Mouse (Mus musculus) midbrain, postnatal 0 days (tissue): Measurements from ENCODE around the gene Igfbp6. TPM values are rescaled to one million over a fixed set of nuclear protein-coding genes. Genes with fewer than 3 reads are reported as not detected.

Experiments
- ATAC-seq: fragments of 200-750 bp; cut with Nextera tagmentation; 2 replicates; pipeline ENCODE4 v1.8.0; 2017; ENCODE audit warnings: moderate number of reproducible peaks, mild to moderate bottlenecking, moderate TSS enrichment, moderate library complexity; ENCODE audit not compliant: low FRiP score
- DNase-seq: peaks from one replicate; pipeline ENCODE4 v3.0.0-alpha.2; 2015; ENCODE audit warnings: low spot score
- H3K27ac ChIP-seq: fragments of 300-500 bp; sonication (generic); 2 replicates; pipeline ENCODE4 v1.5.1; 2014; ENCODE audit warnings: low read depth, mild to moderate bottlenecking, low read length, mixed read lengths
- H3K27me3 ChIP-seq: fragments of 300-500 bp; sonication (generic); 2 replicates; pipeline ENCODE4 v1.6.1; 2014; ENCODE audit warnings: low read length, control low read depth, mixed read lengths; ENCODE audit not compliant: insufficient read depth
- H3K36me3 ChIP-seq: fragments of 300-500 bp; sonication (generic); 2 replicates; pipeline ENCODE4 v1.6.1; 2014; ENCODE audit warnings: low read length, control low read depth, mixed read lengths; ENCODE audit not compliant: insufficient read depth
- H3K4me1 ChIP-seq: fragments of 300-500 bp; sonication (generic); 2 replicates; pipeline ENCODE4 v1.6.1; 2014; ENCODE audit warnings: mild to moderate bottlenecking, control low read depth, antibody characterized with exemption, low read length, mixed read lengths; ENCODE audit not compliant: insufficient read depth
- H3K4me2 ChIP-seq: fragments of 300-500 bp; sonication (generic); 2 replicates; pipeline ENCODE4 v1.6.1; 2014; ENCODE audit warnings: low read depth, mild to moderate bottlenecking, low read length, mixed read lengths; ENCODE audit not compliant: poor library complexity, severe bottlenecking
- H3K4me3 ChIP-seq: fragments of 300-500 bp; sonication (generic); 2 replicates; pipeline ENCODE4 v1.5.1; 2014; ENCODE audit warnings: low read depth, mild to moderate bottlenecking, low read length, moderate library complexity
- H3K9ac ChIP-seq: fragments of 300-500 bp; sonication (generic); replicated peaks from 2 replicates; pipeline ENCODE4 v1.6.1; 2014; ENCODE audit warnings: mild to moderate bottlenecking, low read length, moderate library complexity, mixed read lengths; ENCODE audit not compliant: poor library complexity, severe bottlenecking
- H3K9me3 ChIP-seq: fragments of 300-500 bp; sonication (generic); 2 replicates; pipeline ENCODE4 v1.6.1; 2016; ENCODE audit warnings: low read length, control low read depth
- CTCF ChIP-seq: IDR thresholded peaks from 2 replicates; pipeline ENCODE4 v1.5.1; 2016; ENCODE audit warnings: antibody characterized with exemption, mild to moderate bottlenecking
- WGBS: fragments of 180-500 bp; shearing (Covaris S2); extraction: QIAGEN DNeasy Blood & Tissue Kit; methylation state at CpG from one replicate; pipeline ENCODE4 v1.1.7; 2014; 5-methylcytosine and 5-hydroxymethylcytosine counted together
- polyA plus RNA-seq: library from polyadenylated mRNA; unstranded; fragments of >200 nt; fragmentation: Nextera tagmentation; extraction: Ambion mirVana; gene quantifications from 2 replicates; pipeline ENCODE4 v1.2.1, GENCODE M21; 2015
- total RNA-seq: library from RNA; depleted of rRNA; stranded (reverse); fragments of >200 nt; gene quantifications from 2 replicates; pipeline ENCODE4 v1.2.3, GENCODE M21; 2014

The Igfbp6 gene
- total and polyA plus RNA-seq, 2 experiments from 2014 or later = 9.9 to 13.6 TPM

DNA sequence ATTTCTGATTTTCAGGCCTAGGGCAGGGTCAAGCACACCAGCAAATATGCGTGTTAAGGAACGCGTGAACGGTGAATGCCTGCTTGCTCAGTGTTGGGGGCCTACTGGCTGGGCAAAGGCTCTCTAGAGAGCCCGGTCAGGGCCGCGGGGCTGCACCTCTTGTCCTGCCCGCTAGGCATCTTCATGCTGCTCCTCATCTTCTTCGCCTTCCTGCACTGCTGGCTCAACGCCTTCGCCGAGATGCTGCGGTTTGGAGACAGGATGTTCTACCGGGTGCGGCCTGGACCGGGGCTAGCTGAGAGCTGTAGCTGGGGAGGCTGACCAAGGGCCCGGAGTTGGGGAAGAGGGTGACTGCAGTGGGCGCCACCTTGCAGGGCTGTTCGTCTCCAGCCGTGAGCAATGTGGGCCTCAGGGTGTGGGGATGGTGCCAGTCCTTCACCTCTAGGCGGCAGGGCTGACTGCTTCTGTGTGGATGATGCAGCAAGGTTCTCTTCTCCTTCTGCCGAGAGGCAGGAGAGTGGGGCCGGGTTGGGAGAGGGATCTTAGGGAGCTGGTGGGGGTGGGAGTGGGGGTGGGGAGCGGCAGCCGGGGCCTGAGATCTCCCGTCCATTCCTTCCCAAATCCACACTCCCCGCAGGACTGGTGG lies 16.4 kb downstream of the Igfbp6 start:
- Histone ChIP-seq H3K4me1 (peaks cover 6% of the 10 kb centered on the region; the same call in 1 of the 2 replicates), H3K27me3 (no peaks in the 10 kb centered on the region), H3K9ac (no peak overlapping the region), H3K36me3 (no peaks in the 10 kb centered on the region), H3K4me2 (no peak overlapping the region), H3K9me3 (no peaks in the 10 kb centered on the region), H3K4me3 (no peak overlapping the region), H3K27ac (no peak overlapping the region)
- DNase-seq (no peak), ATAC-seq (no peak)
- 66% methylated on average over 25 of the region's 27 CpGs for WGBS
- TF ChIP-seq CTCF = no peak

DNA sequence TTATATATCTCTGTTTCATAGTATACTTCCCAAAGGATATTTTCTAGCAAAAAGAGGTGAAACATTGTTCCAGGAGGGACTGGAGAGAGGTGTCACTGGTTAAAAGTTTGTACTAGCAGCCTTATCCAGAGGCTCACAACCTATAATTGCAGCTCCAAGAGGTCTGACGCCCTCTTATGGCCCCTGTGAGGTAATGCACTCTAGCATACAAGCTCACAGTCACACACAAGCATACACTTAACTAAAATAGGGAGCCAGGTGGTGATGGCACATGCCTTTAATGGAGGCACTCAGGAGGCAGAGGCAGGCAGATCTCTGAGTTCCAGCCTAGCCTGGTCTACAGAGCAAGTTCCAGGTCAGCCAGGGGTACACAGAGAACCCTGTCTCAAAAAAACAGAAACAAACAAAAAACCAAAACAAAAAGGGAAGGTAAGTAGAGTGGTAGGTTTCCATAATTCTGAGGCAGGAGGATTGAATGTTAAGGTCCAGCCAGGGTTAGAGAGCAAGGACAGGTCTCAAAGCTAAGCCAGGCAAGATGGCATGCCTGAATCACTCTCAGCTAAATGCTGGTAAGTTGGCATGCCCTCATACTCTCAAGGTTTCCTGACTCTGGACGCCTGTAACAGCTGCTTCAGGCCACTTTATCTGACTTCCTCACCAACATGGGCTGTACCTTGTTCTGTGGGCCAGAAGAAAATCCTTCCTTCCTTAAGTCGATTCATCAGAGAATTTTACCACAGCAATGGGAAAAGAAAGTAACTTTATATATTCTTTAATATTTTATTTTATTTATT lies 19.9 kb downstream of the Igfbp6 start:
- Histone ChIP-seq H3K4me1 (no peaks in the 10 kb centered on the region), H3K4me2 (no peak overlapping the region)

DNA sequence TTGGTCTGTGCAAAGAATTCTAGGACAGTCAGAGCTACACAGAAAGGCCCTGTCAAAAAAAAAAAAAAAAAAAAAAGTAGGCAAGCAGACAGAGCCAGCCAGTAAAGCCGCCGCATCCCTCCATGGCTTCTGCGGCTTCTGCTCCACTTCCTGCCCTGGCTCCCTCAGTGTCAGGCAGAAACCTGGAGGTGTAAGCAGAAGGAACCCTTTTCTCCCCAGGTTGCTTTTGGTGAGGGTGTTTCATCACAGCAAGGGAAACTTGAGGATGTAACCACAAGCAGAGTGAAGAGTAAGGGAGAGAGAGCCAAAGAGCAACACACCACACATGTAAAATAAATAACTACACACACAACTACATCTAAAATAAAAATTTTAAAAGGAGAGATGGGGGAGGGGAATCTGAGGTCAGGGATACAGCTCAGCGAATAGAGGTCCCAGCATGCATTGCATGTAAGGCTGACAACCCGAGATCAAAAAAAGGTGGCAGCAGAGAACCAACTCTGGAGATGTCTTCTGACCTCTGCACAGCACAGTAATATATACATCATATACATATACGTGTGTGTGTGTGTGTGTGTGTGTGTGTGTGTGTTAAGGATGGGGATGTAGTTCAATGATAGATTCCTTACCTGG lies 21.4 kb downstream of the Igfbp6 start:
- 47% methylated on average over 6 of the region's 6 CpGs for WGBS
- H3K4me3 ChIP-seq = no peak overlapping the region
- no peak for TF ChIP-seq CTCF

More for the DNA sequence above, 19.9 kb downstream of the Igfbp6 start:
- 52% methylated on average over 3 of the region's 3 CpGs for WGBS
- ATAC-seq = no peak
- no peak overlapping the region for H3K27ac ChIP-seq
- TF ChIP-seq CTCF = peak; percentile 13; the same call in 1 of the 2 replicates
- no peaks in the 10 kb centered on the region for H3K27me3 ChIP-seq
- no peaks in the 10 kb centered on the region for H3K36me3 ChIP-seq
- H3K9me3 ChIP-seq = no peaks in the 10 kb centered on the region
- H3K9ac ChIP-seq = no peak overlapping the region
- DNase-seq = no peak
- no peak overlapping the region for H3K4me3 ChIP-seq

DNA sequence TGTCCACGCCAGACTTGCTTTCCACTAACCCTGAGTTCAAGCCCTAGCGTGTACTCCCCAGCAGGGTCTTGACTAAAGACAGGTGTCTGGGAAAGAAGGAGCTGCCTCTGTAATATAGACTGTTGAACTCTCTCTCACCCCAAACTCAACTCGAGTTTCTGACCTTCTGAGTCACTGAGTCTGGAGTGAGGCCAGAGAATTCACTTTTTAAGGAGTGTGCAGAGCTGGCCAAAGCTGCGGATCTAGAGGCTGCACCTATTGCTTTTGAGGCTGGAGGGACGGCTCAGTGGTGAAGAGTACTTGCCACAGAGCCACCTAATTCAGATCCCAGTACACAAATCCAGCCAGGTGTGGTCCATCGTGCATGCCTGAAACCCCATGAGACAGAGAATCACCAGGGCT lies 23.5 kb downstream of the Igfbp6 start:
- DNase-seq (no peak), ATAC-seq (no peak)
- 73% methylated on average over 6 of the region's 6 CpGs for WGBS
- H3K9ac ChIP-seq = no peak overlapping the region
- no peak for TF ChIP-seq CTCF
- H3K27me3 ChIP-seq = no peaks in the 10 kb centered on the region
- no peaks in the 10 kb centered on the region for H3K9me3 ChIP-seq
- no peak overlapping the region for H3K4me3 ChIP-seq
- H3K4me1 ChIP-seq = no peaks in the 10 kb centered on the region
- no peak overlapping the region for H3K4me2 ChIP-seq
- H3K36me3 ChIP-seq = no peaks in the 10 kb centered on the region
- H3K27ac ChIP-seq = no peak overlapping the region

More for the DNA sequence above, 21.4 kb downstream of the Igfbp6 start:
- no peak overlapping the region for H3K4me2 ChIP-seq
- H3K36me3 ChIP-seq = no peaks in the 10 kb centered on the region
- ATAC-seq = no peak
- H3K9me3 ChIP-seq = no peaks in the 10 kb centered on the region
- no peak overlapping the region for H3K27ac ChIP-seq
- no peak for DNase-seq
- no peaks in the 10 kb centered on the region for H3K27me3 ChIP-seq
- no peak overlapping the region for H3K9ac ChIP-seq
- no peaks in the 10 kb centered on the region for H3K4me1 ChIP-seq

DNA sequence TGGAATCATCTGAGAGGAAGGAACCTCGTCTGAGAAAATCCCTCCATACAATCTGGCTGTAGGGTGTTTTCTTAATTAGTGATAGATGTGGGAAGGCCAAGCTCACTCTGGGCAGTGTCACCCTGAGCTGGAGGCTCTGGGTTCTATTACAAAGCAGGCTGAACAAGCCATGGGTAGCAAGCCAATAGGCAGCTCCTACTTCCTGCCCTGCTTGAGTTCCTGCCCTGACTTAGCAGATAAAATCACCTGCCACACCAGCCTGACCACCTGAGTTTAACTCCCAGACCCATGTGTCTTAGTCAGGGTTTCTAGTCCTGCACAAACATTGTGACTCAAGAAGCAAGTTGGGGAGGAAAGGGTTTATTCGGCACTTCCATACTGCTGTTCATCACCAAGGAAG lies 24.9 kb downstream of the Igfbp6 start:
- H3K4me2 ChIP-seq = no peak overlapping the region
- H3K9me3 ChIP-seq = no peaks in the 10 kb centered on the region
- H3K36me3 ChIP-seq = no peaks in the 10 kb centered on the region
- no peak overlapping the region for H3K9ac ChIP-seq
- ATAC-seq = no peak
- 70% methylated on average over 2 of the region's 2 CpGs for WGBS
- H3K4me1 ChIP-seq = no peaks in the 10 kb centered on the region
- no peak for TF ChIP-seq CTCF
- H3K27me3 ChIP-seq = no peaks in the 10 kb centered on the region
- no peak for DNase-seq
- no peak overlapping the region for H3K4me3 ChIP-seq
- no peak overlapping the region for H3K27ac ChIP-seq

DNA sequence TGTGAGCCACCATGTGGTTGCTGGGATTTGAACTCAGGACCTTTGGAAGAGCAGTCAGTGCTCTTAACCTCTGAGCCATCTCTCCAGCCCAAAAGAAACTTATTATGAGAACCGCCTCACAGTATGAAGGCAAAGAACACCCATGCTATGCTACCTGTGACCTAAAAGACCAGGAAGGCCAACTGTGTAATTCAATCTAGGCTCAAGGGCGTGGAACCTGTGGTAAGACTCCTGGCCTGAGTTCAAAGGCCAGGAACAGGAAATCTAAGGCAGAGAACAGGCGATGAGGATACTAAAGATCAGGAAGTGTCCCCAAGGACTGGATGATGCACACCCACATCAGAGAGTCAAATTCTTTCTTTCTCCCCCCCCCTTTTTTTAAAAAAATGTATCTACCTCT lies 29.4 kb downstream of the Igfbp6 start:
- Histone ChIP-seq H3K4me1 (no peaks in the 10 kb centered on the region), H3K36me3 (no peaks in the 10 kb centered on the region), H3K9me3 (no peaks in the 10 kb centered on the region), H3K9ac (no peak overlapping the region), H3K4me3 (no peak overlapping the region), H3K27me3 (no peaks in the 10 kb centered on the region), H3K4me2 (no peak overlapping the region), H3K27ac (no peak overlapping the region)
- TF ChIP-seq CTCF = no peak
- DNase-seq (no peak), ATAC-seq (no peak)
- 94% methylated on average over 3 of the region's 3 CpGs for WGBS
